Mouse (Mus musculus) liver, embryonic 16.5 days (tissue): Measurements from ENCODE around the gene Tsr1. TPM values are rescaled to one million over a fixed set of nuclear protein-coding genes. Genes with fewer than 3 reads are reported as not detected.
A peak's percentile ranks its signal among the peaks of the same experiment; 100 is the strongest.

Experiments
- ATAC-seq: fragments of 200-750 bp; cut with Nextera tagmentation; 2 replicates; pipeline ENCODE4 v1.8.0; 2017; ENCODE audit warnings: low read depth, mild to moderate bottlenecking, moderate number of reproducible peaks, moderate library complexity
- H3K27ac ChIP-seq: fragments of 300-500 bp; sonication (generic); 2 replicates; pipeline ENCODE4 v1.5.1; 2014; ENCODE audit warnings: mild to moderate bottlenecking, low read length
- H3K27me3 ChIP-seq: fragments of 300-500 bp; sonication (generic); 2 replicates; pipeline ENCODE4 v1.6.1; 2014; ENCODE audit warnings: low read depth, low read length, mixed read lengths; ENCODE audit not compliant: control insufficient read depth, insufficient read depth
- H3K36me3 ChIP-seq: fragments of 300-500 bp; sonication (generic); 2 replicates; pipeline ENCODE4 v1.6.1; 2014; ENCODE audit warnings: mild to moderate bottlenecking; ENCODE audit not compliant: control insufficient read depth, insufficient read depth
- H3K4me1 ChIP-seq: fragments of 300-500 bp; sonication (generic); 2 replicates; pipeline ENCODE4 v1.6.1; 2014; ENCODE audit warnings: low read depth, low read length, mixed read lengths; ENCODE audit not compliant: control insufficient read depth
- H3K4me2 ChIP-seq: fragments of 300-500 bp; sonication (generic); 2 replicates; pipeline ENCODE4 v1.6.1; 2014; ENCODE audit warnings: low read depth, low read length, mixed read lengths
- H3K4me3 ChIP-seq: fragments of 300-500 bp; sonication (generic); 2 replicates; pipeline ENCODE4 v1.5.1; 2014; ENCODE audit warnings: low read depth, mild to moderate bottlenecking, low read length
- H3K9ac ChIP-seq: fragments of 300-500 bp; sonication (generic); 2 replicates; pipeline ENCODE4 v1.6.1; 2014; ENCODE audit warnings: low read depth, low read length
- H3K9me3 ChIP-seq: fragments of 300-500 bp; sonication (generic); replicated peaks from 2 replicates; pipeline ENCODE4 v1.6.1; 2016; ENCODE audit warnings: low read length; ENCODE audit not compliant: control insufficient read depth
- WGBS: fragments of 180-500 bp; shearing (Covaris S2); extraction: QIAGEN DNeasy Blood & Tissue Kit; methylation state at CpG from one replicate; pipeline ENCODE4 v1.1.7; 2014; ENCODE audit not compliant: insufficient replicate concordance; 5-methylcytosine and 5-hydroxymethylcytosine counted together
- polyA plus RNA-seq: library from polyadenylated mRNA; unstranded; fragments of >200 nt; fragmentation: Nextera tagmentation; extraction: Ambion mirVana; gene quantifications from 2 replicates; pipeline ENCODE4 v1.2.1, GENCODE M21; 2015

The Tsr1 gene
- polyA plus RNA-seq: 16.7 and 17.5 TPM in 2 replicates

DNA sequence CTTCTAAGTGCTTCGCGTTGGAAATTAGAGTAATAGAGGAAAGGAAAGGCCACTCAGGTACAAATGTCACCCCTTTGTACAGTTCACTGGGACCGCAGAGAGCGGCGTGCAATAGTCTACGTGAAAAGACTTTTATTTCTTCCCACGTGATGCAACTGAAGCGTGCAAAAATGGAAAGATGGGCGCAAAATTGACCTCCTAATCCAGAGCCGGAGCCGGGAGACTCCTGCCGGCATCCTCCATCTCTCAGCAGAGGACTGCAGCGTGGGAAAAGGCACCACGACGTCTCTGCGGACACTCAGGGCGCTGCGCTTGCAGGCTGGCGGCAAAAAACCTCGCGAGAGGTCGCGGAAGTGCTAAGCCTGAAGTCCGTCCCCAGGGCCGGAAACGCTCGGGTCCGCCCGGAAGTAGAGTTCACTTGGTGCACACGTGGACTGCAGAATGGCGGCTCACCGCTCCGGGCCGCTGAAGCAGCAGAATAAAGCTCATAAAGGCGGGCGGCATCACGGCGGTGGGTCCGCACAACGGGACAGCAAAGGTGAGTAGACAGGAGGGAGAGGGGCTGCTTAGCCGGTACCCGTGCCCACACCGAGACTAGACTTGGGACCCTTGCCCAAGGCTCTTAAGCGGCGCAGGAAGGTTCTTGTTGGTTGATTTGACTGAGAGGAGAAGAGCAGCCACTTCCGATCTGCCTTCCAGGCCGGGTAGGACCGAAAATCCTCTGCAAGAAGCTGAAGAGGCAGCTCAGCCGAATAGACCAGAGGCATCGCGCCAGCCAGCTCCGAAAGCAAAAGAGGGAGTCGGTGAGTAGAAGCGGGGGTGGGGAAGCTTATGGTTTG, at the start of gene Tsr1:
Gene Tsr1, plus strand, starts transcription at position 394 of the 839 bp plus-strand sequence.
- H3K4me3 ChIP-seq: peak within 1 kb of the TSS; percentile 85
- no peaks in the 10 kb centered on the region for H3K27me3 ChIP-seq
- peaks cover 23% of the 10 kb centered on the region for H3K36me3 ChIP-seq
- ATAC-seq: peak; percentile 81
- H3K9ac ChIP-seq: peak within 1 kb of the TSS; percentile 73
- H3K9me3 ChIP-seq: no peaks in the 10 kb centered on the region
- peaks cover 25% of the 10 kb centered on the region for H3K4me1 ChIP-seq
- under 1% methylated on average over 54 of the region's 54 CpGs for WGBS
- peak within 1 kb of the TSS; percentile 98 for H3K4me2 ChIP-seq
- peak within 1 kb of the TSS; percentile 66 for H3K27ac ChIP-seq

DNA sequence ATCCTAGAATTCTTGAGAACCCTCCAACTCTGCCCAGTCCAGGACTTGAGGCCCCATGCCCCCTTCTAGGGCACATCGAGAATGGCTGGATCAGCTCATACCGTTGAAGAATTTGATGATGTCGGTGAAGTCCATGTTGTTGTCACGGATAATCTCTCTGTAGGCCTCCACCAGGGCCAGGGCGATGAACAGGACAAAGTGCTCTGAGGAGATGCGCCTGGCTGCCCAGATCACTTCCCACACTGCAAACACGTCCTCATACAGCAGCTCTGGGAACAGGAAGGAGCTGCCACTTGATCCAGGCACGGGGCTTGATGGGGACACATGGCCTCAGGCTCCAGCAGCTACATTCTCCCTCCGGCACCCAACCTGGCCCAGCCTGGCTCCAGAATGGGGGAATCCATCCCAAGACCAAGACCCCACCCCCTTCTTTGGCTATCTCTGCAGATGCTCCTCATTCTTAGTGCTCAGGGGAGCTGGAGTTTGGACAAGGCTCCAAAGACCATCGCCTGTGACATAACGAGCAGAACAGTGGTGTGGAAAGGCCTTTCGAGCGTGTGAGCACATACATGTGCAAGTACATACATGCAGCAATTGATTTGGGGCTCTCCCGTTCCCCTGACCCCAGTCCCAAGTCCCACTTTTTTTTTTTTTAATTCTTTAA, 46.7 kb upstream of the Tsr1 start:
- H3K9ac ChIP-seq: no peak overlapping the region
- H3K4me1 ChIP-seq: peaks cover 13% of the 10 kb centered on the region
- 75% methylated on average over 14 of the region's 14 CpGs for WGBS

DNA sequence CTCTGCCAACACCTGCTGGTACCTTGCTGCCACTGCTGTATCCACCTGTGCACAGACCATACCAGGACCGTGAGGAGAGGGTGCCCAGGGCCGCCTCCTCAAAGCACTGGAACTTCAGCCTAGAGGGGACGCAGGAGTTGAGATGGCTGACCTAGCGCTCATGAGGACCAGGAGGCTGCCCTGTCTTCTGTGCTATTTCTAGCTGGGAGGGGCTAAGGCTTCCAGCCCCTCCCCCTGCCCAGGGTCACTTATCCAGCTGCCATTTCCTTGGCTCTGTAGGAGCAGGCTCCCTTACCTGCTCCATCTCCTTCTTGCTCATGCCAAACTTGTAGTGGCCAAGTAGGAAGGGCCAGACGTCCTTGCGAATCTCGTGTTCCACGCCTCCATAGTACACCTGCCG, 40.1 kb upstream of the Tsr1 start:
- Histone ChIP-seq H3K36me3 (no peaks in the 10 kb centered on the region), H3K9ac (no peak overlapping the region), H3K4me2 (no peak overlapping the region), H3K27me3 (no peaks in the 10 kb centered on the region), H3K9me3 (no peaks in the 10 kb centered on the region), H3K27ac (no peak overlapping the region), H3K4me1 (no peaks in the 10 kb centered on the region), H3K4me3 (no peak overlapping the region)
- no peak for ATAC-seq
- WGBS: 81% methylated on average over 9 of the region's 9 CpGs

More for the DNA sequence above, 46.7 kb upstream of the Tsr1 start:
- Histone ChIP-seq H3K4me3 (no peak overlapping the region), H3K36me3 (no peaks in the 10 kb centered on the region), H3K4me2 (no peak overlapping the region), H3K27me3 (no peaks in the 10 kb centered on the region), H3K9me3 (no peaks in the 10 kb centered on the region), H3K27ac (no peak overlapping the region)
- no peak for ATAC-seq

DNA sequence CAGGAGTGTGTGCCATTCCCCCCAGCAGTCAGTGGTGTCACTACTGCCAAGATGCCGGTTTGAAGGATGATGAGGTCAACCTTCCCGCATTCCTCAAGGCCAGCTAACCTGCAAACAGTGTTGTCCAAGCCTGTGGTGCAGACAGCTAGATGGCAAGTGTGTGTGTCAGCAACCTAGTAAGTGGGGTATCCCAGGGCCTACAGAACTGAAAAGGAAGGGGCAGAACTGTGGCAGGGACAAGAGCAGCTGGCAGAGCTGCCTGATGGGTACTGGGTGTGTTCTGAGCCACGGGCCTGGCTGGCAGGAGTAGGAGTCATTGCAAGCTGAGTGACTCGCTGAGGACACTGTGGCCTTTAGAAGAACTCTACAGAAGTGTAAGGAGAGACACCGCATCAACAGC, 35.7 kb upstream of the Tsr1 start:
- Histone ChIP-seq H3K4me2 (no peak overlapping the region), H3K4me3 (no peak overlapping the region), H3K4me1 (no peaks in the 10 kb centered on the region), H3K27ac (no peak overlapping the region), H3K36me3 (no peaks in the 10 kb centered on the region), H3K9me3 (no peaks in the 10 kb centered on the region), H3K27me3 (no peaks in the 10 kb centered on the region), H3K9ac (no peak overlapping the region)
- ATAC-seq: no peak
- WGBS: 80% methylated on average over 5 of the region's 5 CpGs

DNA sequence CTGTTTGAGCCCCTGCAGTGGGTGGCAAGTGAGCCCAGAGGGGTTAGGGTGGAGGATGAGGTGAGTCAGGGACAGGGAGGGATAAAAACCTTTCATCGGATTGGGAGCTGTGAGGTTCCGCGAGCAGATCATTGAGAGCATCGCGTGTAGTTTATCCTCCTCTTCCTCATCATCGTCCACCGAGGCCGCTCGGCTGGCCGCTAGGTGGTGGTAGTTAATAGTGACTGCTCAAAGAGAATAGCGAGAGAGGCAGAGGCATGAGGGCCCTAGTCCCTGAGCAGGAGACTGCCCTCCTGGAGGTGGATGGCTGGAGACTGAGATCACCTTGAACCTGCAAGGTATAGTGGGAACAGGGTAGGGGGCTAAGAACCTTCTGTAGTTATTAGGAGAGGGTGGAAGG, 34.4 kb upstream of the Tsr1 start:
- Histone ChIP-seq H3K4me3 (no peak overlapping the region), H3K4me2 (no peak overlapping the region), H3K27ac (no peak overlapping the region), H3K27me3 (no peaks in the 10 kb centered on the region), H3K9ac (no peak overlapping the region), H3K4me1 (no peaks in the 10 kb centered on the region), H3K36me3 (no peaks in the 10 kb centered on the region), H3K9me3 (no peaks in the 10 kb centered on the region)
- no peak for ATAC-seq
- WGBS: 31% methylated on average over 11 of the region's 11 CpGs

DNA sequence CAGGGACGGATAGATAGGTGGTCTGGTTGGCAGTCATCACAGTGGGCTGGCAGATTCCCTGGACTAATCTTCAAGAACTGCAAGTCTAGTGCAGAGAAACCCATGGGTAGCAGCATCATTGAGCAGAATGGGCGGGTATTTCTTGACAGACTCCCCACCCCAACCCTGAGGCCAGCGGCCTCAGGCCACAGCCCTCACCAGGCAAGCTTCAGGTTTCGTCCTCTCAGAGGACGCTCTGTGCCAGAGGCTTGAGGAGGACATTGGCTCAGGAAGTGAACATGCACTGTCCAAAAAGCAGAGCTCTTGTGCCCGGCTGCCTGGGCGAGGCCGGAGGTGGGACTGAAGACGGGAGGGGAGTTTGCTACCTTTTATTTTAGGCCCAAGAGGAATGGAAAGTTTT, 33.5 kb upstream of the Tsr1 start:
- Histone ChIP-seq H3K4me2 (no peak overlapping the region), H3K27ac (no peak overlapping the region), H3K9me3 (no peaks in the 10 kb centered on the region), H3K4me1 (no peaks in the 10 kb centered on the region), H3K9ac (no peak overlapping the region), H3K36me3 (no peaks in the 10 kb centered on the region), H3K4me3 (no peak overlapping the region), H3K27me3 (no peaks in the 10 kb centered on the region)
- WGBS: 77% methylated on average over 9 of the region's 9 CpGs
- ATAC-seq: no peak

DNA sequence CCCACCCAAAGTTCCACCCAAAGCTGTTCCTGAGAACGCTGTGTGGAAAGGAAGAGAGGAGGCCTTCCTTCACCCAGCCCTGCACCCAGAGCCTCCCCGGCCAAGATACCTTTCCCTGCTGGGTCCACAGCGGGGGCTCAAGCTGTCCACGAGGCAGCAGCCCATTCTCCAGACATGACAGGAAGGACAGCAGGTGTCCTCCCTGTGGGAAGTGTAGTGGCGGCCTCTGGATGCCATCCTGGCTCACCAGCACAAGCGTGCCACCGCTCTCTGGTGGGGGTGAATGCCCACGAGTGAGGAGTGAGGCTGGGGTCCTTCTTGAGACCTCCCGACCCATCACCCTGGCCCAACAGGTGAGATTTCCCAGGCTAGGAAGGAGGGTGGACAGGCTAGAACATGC, 32.6 kb upstream of the Tsr1 start:
- Histone ChIP-seq H3K4me1 (no peaks in the 10 kb centered on the region), H3K9ac (no peak overlapping the region), H3K27ac (no peak overlapping the region), H3K36me3 (no peaks in the 10 kb centered on the region), H3K4me2 (no peak overlapping the region), H3K4me3 (no peak overlapping the region), H3K9me3 (no peaks in the 10 kb centered on the region), H3K27me3 (no peaks in the 10 kb centered on the region)
- WGBS: 73% methylated on average over 9 of the region's 9 CpGs
- ATAC-seq: no peak

DNA sequence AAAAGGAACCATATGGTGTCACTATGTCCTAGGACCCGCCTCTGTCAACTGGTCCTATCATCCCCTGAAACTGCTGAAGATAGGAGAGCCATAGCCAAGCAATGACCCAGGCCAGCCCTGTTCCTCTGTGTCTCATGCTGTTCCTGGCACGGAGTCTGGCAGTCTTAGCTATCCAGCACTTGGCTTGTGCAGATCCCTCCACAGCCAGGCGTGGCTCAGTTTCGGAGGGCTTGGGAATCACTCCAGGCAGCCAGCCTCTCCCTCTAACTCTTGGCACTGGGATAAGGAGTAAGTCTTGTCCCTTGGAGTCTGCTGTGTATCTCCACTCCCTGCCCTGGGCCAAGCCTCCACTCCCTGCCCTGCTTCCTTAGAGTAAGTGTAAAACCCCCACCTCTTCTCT, 31.2 kb upstream of the Tsr1 start:
- Histone ChIP-seq H3K4me3 (no peak overlapping the region), H3K36me3 (no peaks in the 10 kb centered on the region), H3K9me3 (no peaks in the 10 kb centered on the region), H3K4me2 (no peak overlapping the region), H3K4me1 (no peaks in the 10 kb centered on the region), H3K27me3 (no peaks in the 10 kb centered on the region), H3K27ac (no peak overlapping the region), H3K9ac (no peak overlapping the region)
- ATAC-seq: no peak
- WGBS: 74% methylated on average over 4 of the region's 4 CpGs

DNA sequence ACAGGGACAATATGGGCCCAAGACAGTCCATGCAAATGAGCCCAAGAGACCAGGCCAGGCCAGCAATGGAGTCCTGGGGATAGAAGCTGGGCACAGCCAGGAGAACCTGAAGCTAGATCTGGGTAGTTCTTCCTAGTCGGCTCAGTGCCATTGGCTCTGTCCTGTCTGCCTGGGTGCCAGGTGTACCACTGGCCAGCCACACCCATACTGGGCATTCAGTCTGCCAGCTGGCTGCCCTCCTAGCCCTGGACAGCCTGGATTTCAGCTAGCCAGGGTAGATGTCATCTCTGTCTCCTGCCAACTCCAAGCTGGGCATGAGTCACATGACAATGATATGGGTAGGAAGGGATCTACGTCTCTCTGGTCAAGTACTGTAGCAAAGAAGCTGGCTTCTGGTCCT, 30.7 kb upstream of the Tsr1 start:
- no peak for ATAC-seq
- H3K36me3 ChIP-seq: no peaks in the 10 kb centered on the region
- H3K27ac ChIP-seq: no peak overlapping the region
- no peaks in the 10 kb centered on the region for H3K27me3 ChIP-seq
- H3K4me2 ChIP-seq: no peak overlapping the region
- no peak overlapping the region for H3K9ac ChIP-seq
- WGBS: 81% methylated on average over 2 of the region's 2 CpGs
- no peak overlapping the region for H3K4me3 ChIP-seq
- H3K4me1 ChIP-seq: no peaks in the 10 kb centered on the region
- H3K9me3 ChIP-seq: no peaks in the 10 kb centered on the region
